Mouse (Mus musculus): ENCODE results near the gene 1600002K03Rik. TPM values are rescaled to one million over a fixed set of nuclear protein-coding genes. Genes with fewer than 3 reads are reported as not detected.

The 1600002K03Rik gene
- total RNA-seq (2021): 1 to 10 TPM; 5.9 to 6.0 TPM
- polyA plus RNA-seq (2012; rRNA removed): 5.6 and 6.3 TPM in 2 replicates
- long read RNA-seq, partial matches to known transcripts: 0 of 1 reads
- long read RNA-seq, other reads (novel, unspliced or antisense): 0 of 1 reads

DNA sequence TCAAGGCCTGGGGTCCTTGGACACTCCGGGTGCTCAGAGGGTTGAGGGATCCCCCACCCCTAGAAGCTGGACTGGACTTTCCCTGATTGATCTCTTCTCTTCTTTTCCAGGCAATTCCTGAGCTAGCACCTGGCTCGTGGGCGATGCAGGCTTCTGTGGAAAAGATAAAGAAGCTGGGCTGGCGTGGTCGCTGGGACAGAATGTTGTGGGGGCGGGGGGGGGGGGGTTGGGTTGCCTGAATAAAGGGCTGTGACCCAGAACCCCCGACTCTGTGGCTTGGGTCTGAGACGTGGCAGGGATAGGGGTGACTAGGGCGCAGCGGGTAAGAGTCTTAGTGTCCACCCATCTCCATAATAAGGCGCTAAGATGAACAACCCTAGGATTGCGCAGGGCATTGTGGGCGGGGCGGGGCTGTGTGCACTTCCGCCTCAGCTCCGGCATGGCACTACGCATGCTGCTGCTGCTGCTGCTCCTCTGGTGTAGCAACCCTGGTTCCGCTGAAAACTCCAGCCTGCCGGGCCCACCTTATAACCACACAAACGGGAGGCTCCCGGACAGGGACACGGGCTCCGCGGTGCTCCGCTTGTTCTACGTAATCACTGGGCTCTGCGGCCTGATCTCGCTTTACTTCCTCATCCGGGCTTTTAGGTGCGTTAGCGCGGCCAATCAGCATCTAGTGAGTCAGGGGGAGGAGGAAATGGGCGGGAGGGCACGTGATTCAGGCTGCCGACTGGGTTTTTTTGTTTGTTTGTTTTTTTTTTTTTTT lies at the start of gene 1600002K03Rik:
Gene 1600002K03Rik, plus strand, starts transcription at position 418 of the 766 bp plus-strand sequence.
- WGBS: 5% methylated on average over 35 of the region's 35 CpGs
- intact Hi-C loops (cut with DNase I): loop anchor here (10.0 kb wide), 1 partner anchor 152 kb away; the partner anchor contains the start of genes 2310011J03Rik, Pcsk4 and Reep6
- Histone ChIP-seq H3K27me3 (ENCODE audit: control insufficient read depth, insufficient read depth, low read length) (no peaks in the 10 kb centered on the region), H3K36me3 (ENCODE audit: control insufficient read depth, insufficient read depth, low read length) (peaks cover 2% of the 10 kb centered on the region), H3K4me3 (peak within 1 kb of the TSS; percentile 63), H3K79me2 (replicated peaks; ENCODE audit: control insufficient read depth, insufficient read depth, low read length) (peaks cover 5% of the 10 kb centered on the region), H3K4me1 (ENCODE audit: control insufficient read depth, insufficient read depth, low read length) (peaks cover 6% of the 10 kb centered on the region), H3K27ac (peak within 1 kb of the TSS; percentile 97), H3K9ac (ENCODE audit: low read depth, low read length) (peak within 1 kb of the TSS; percentile 73)
- TF ChIP-seq EP300 (IDR thresholded peaks at IDR 0.05; ENCODE audit: insufficient read depth, low read depth, low read length): peak; percentile 76
- TF ChIP-seq CTCF (IDR thresholded peaks at IDR 0.05): no peak
- TF ChIP-seq POLR2A (IDR thresholded peaks at IDR 0.05; ENCODE audit: insufficient read depth, low read depth, low read length): peak; percentile 85
- peak; percentile 93 to 94 for DNase-seq

GRCm38 (mm10) chr10:80123932-80124562 lies 48.7 kb upstream of the 1600002K03Rik start:
- intact Hi-C loops (cut with DNase I): no loop called here
- Histone ChIP-seq H3K36me3 (ENCODE audit: control insufficient read depth, insufficient read depth, low read length) (peaks cover under 1% of the 10 kb centered on the region; the same call in 1 of the 2 replicates), H3K27me3 (ENCODE audit: control insufficient read depth, insufficient read depth, low read length) (no peaks in the 10 kb centered on the region), H3K4me1 (ENCODE audit: control insufficient read depth, insufficient read depth, low read length) (peaks cover 6% of the 10 kb centered on the region; the same call in 1 of the 2 replicates), H3K27ac (no peak overlapping the region), H3K79me2 (replicated peaks; ENCODE audit: control insufficient read depth, insufficient read depth, low read length) (peaks cover 10% of the 10 kb centered on the region), H3K9ac (ENCODE audit: low read depth, low read length) (no peak overlapping the region), H3K4me3 (no peak overlapping the region)
- no peak for DNase-seq
- 82% methylated on average over 9 of the region's 9 CpGs for WGBS
- TF ChIP-seq EP300 (IDR thresholded peaks at IDR 0.05; ENCODE audit: insufficient read depth, low read depth, low read length): no peak
- no peak for TF ChIP-seq CTCF (IDR thresholded peaks at IDR 0.05)
- TF ChIP-seq POLR2A (IDR thresholded peaks at IDR 0.05; ENCODE audit: insufficient read depth, low read depth, low read length): no peak

- Histone ChIP-seq H3K9ac (ENCODE audit: low read depth, low read length) (no peak overlapping the region), H3K4me1 (ENCODE audit: control insufficient read depth, insufficient read depth, low read length) (peaks cover 2% of the 10 kb centered on the region; the same call in 1 of the 2 replicates), H3K27ac (no peak overlapping the region), H3K27me3 (ENCODE audit: control insufficient read depth, insufficient read depth, low read length) (no peaks in the 10 kb centered on the region), H3K4me3 (no peak overlapping the region), H3K79me2 (replicated peaks; ENCODE audit: control insufficient read depth, insufficient read depth, low read length) (peaks cover 3% of the 10 kb centered on the region; the same call in 1 of the 2 replicates), H3K36me3 (ENCODE audit: control insufficient read depth, insufficient read depth, low read length) (no peaks in the 10 kb centered on the region)
- intact Hi-C loops (cut with DNase I): no loop called here
- 85% methylated on average over 8 of the region's 8 CpGs for WGBS
- DNase-seq: no peak
- TF ChIP-seq POLR2A (IDR thresholded peaks at IDR 0.05; ENCODE audit: insufficient read depth, low read depth, low read length): no peak
- TF ChIP-seq EP300 (IDR thresholded peaks at IDR 0.05; ENCODE audit: insufficient read depth, low read depth, low read length): no peak
- TF ChIP-seq CTCF (IDR thresholded peaks at IDR 0.05): no peak
These were observed 44.8 kb upstream of the 1600002K03Rik start for GRCm38 (mm10) chr10:80127920-80128319.

DNA sequence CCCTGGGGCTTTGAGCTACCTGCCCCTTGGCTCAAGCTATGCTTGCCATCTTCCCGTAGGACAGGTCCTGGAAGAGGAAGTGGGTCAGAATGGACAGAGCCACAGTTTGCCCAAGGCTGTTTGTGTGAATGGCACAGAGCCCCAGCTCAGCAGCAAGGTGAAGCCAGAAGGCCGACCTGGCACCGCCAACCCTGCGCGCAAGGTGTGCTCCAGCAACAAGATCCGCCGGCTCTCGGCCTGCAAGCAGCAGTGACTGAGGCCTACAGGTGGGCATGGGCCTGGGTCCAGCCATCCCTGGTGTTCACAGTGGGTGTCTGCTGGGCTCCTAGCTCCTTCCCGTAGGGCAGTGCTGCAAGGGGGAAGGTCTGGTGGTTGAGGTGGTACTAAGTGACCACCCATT lies 42.9 kb upstream of the 1600002K03Rik start:
- no peak for DNase-seq
- no peaks in the 10 kb centered on the region for H3K36me3 ChIP-seq (ENCODE audit: control insufficient read depth, insufficient read depth, low read length)
- H3K27me3 ChIP-seq (ENCODE audit: control insufficient read depth, insufficient read depth, low read length): no peaks in the 10 kb centered on the region
- no peak overlapping the region for H3K27ac ChIP-seq
- TF ChIP-seq EP300 (IDR thresholded peaks at IDR 0.05; ENCODE audit: insufficient read depth, low read depth, low read length): no peak
- no peak for TF ChIP-seq POLR2A (IDR thresholded peaks at IDR 0.05; ENCODE audit: insufficient read depth, low read depth, low read length)
- no peak for TF ChIP-seq CTCF (IDR thresholded peaks at IDR 0.05)
- WGBS: 90% methylated on average over 9 of the region's 9 CpGs
- peaks cover 2% of the 10 kb centered on the region; the same call in 1 of the 2 replicates for H3K4me1 ChIP-seq (ENCODE audit: control insufficient read depth, insufficient read depth, low read length)
- no peak overlapping the region for H3K4me3 ChIP-seq
- H3K79me2 ChIP-seq (replicated peaks; ENCODE audit: control insufficient read depth, insufficient read depth, low read length): no peaks in the 10 kb centered on the region
- intact Hi-C loops (cut with DNase I): no loop called here
- no peak overlapping the region for H3K9ac ChIP-seq (ENCODE audit: low read depth, low read length)

GRCm38 (mm10) chr10:80130403-80131031 lies 42.2 kb upstream of the 1600002K03Rik start:
- no peaks in the 10 kb centered on the region for H3K36me3 ChIP-seq (ENCODE audit: control insufficient read depth, insufficient read depth, low read length)
- TF ChIP-seq POLR2A (IDR thresholded peaks at IDR 0.05; ENCODE audit: insufficient read depth, low read depth, low read length) (no peak), CTCF (IDR thresholded peaks at IDR 0.05) (no peak), EP300 (IDR thresholded peaks at IDR 0.05; ENCODE audit: insufficient read depth, low read depth, low read length) (no peak)
- intact Hi-C loops (cut with DNase I): no loop called here
- H3K79me2 ChIP-seq (replicated peaks; ENCODE audit: control insufficient read depth, insufficient read depth, low read length): no peaks in the 10 kb centered on the region
- H3K4me1 ChIP-seq (ENCODE audit: control insufficient read depth, insufficient read depth, low read length): peaks cover 2% of the 10 kb centered on the region; the same call in 1 of the 2 replicates
- DNase-seq: no peak
- no peaks in the 10 kb centered on the region for H3K27me3 ChIP-seq (ENCODE audit: control insufficient read depth, insufficient read depth, low read length)
- no peak overlapping the region for H3K27ac ChIP-seq
- no peak overlapping the region for H3K9ac ChIP-seq (ENCODE audit: low read depth, low read length)
- no peak overlapping the region for H3K4me3 ChIP-seq
- WGBS: 81% methylated on average over 18 of the region's 18 CpGs
